Mouse (Mus musculus) CD4-positive helper T cell, adult 2 months (primary cell): ENCODE results near the gene Paqr5.
A peak's percentile ranks its signal among the peaks of the same experiment; 100 is the strongest.

Source experiments
- DNase-seq: peaks from one replicate; pipeline ENCODE4 v3.0.0-alpha.2; 2012; ENCODE audit warnings: low read depth, missing footprints, low spot score

Gene Paqr5

GRCm38 (mm10) chr9:62026600-62026999, at the start of gene Paqr5:
TSS of gene Paqr5 (minus strand) at chr9:62026856.
- DNase-seq, result peak; percentile 52

- no peak for DNase-seq
Measured at GRCm38 (mm10) chr9:62062234-62062633, 35.6 kb upstream of the Paqr5 start.

- DNase-seq, result no peak
Measured at GRCm38 (mm10) chr9:62060431-62060830, 33.8 kb upstream of the Paqr5 start.

GRCm38 (mm10) chr9:62059941-62060340, 33.3 kb upstream of the Paqr5 start:
- DNase-seq, result no peak

- DNase-seq, result peak; percentile 55
Measured at GRCm38 (mm10) chr9:62057881-62058506, 31.3 kb upstream of the Paqr5 start.

- DNase-seq, result no peak
Measured at GRCm38 (mm10) chr9:62056206-62056605, 29.6 kb upstream of the Paqr5 start.

- no peak for DNase-seq
Measured at GRCm38 (mm10) chr9:62050801-62051200, 24.1 kb upstream of the Paqr5 start.

- DNase-seq, result no peak
Measured at GRCm38 (mm10) chr9:62049166-62049565, 22.5 kb upstream of the Paqr5 start.

GRCm38 (mm10) chr9:62042167-62042566, 15.5 kb upstream of the Paqr5 start:
- no peak for DNase-seq

- peak; percentile 63 for DNase-seq
Measured at GRCm38 (mm10) chr9:62040008-62040608, 13.5 kb upstream of the Paqr5 start.

GRCm38 (mm10) chr9:62035806-62036205, 9.2 kb upstream of the Paqr5 start:
- DNase-seq, result no peak

GRCm38 (mm10) chr9:62032206-62032605, 5.5 kb upstream of the Paqr5 start:
- DNase-seq, result no peak

GRCm38 (mm10) chr9:62028072-62028471, 1.4 kb upstream of the Paqr5 start:
- DNase-seq, result no peak

GRCm38 (mm10) chr9:62025056-62025455, 1.6 kb downstream of the Paqr5 start:
- DNase-seq, result no peak

- no peak for DNase-seq
Measured at GRCm38 (mm10) chr9:62023879-62024278, 2.8 kb downstream of the Paqr5 start.

- DNase-seq, result no peak
Measured at GRCm38 (mm10) chr9:62022961-62023680, 3.5 kb downstream of the Paqr5 start.

GRCm38 (mm10) chr9:62021583-62022120, 5.0 kb downstream of the Paqr5 start:
- no peak for DNase-seq

- peak; percentile 7 for DNase-seq
Measured at GRCm38 (mm10) chr9:62020259-62020658, 6.4 kb downstream of the Paqr5 start.

GRCm38 (mm10) chr9:62018229-62019093, 8.2 kb downstream of the Paqr5 start:
- DNase-seq, result no peak

GRCm38 (mm10) chr9:62017329-62017728, 9.3 kb downstream of the Paqr5 start:
- DNase-seq, result no peak

GRCm38 (mm10) chr9:62015504-62015903, 11.2 kb downstream of the Paqr5 start:
- DNase-seq, result no peak
